Mouse (Mus musculus) testis, adult 2 months (tissue): ENCODE results near the gene Myocd. TPM values are rescaled to one million over a fixed set of nuclear protein-coding genes. Genes with fewer than 3 reads are reported as not detected.

Experiments
- H3K27ac ChIP-seq: fragments of 200-500 bp; 2 replicates; pipeline ENCODE4 v1.5.1; 2012; ENCODE audit warnings: low read depth, low read length; ENCODE audit not compliant: control insufficient read depth, insufficient read depth
- H3K27me3 ChIP-seq: fragments of 200-500 bp; 2 replicates; pipeline ENCODE4 v1.6.1; 2012; ENCODE audit warnings: mild to moderate bottlenecking, low read length, moderate library complexity; ENCODE audit not compliant: control insufficient read depth, insufficient read depth
- H3K36me3 ChIP-seq: fragments of 200-500 bp; 2 replicates; pipeline ENCODE4 v1.6.1; 2012; ENCODE audit warnings: mild to moderate bottlenecking, low read length; ENCODE audit not compliant: control insufficient read depth, insufficient read depth
- H3K4me1 ChIP-seq: fragments of 200-500 bp; 2 replicates; pipeline ENCODE4 v1.6.1; 2012; ENCODE audit warnings: low read length; ENCODE audit not compliant: control insufficient read depth, insufficient read depth
- H3K4me3 ChIP-seq: fragments of 200-500 bp; 2 replicates; pipeline ENCODE4 v1.5.1; 2012; ENCODE audit warnings: low read depth, mild to moderate bottlenecking, low read length, moderate library complexity, mixed read lengths; ENCODE audit not compliant: control insufficient read depth
- CTCF ChIP-seq: fragments of 200-500 bp; IDR thresholded peaks from 2 replicates; pipeline ENCODE4 v1.5.1; 2012; ENCODE audit warnings: low read depth, mild to moderate bottlenecking, inconsistent platforms, low read length, moderate library complexity; ENCODE audit not compliant: control insufficient read depth, insufficient read depth, insufficient replicate concordance
- POLR2A ChIP-seq: fragments of 200-500 bp; IDR thresholded peaks from 2 replicates; pipeline ENCODE4 v1.6.1; 2012; ENCODE audit warnings: low read depth, mild to moderate bottlenecking, inconsistent platforms, low read length, moderate library complexity; ENCODE audit not compliant: control insufficient read depth
- polyA plus RNA-seq: library from polyadenylated mRNA; depleted of rRNA; stranded (reverse); fragments of >200 nt; gene quantifications from 2 replicates; pipeline ENCODE4 v1.2.3, GENCODE M21; 2012

Myocd gene
- polyA plus RNA-seq, 1 experiment, result 0.43 TPM

DNA sequence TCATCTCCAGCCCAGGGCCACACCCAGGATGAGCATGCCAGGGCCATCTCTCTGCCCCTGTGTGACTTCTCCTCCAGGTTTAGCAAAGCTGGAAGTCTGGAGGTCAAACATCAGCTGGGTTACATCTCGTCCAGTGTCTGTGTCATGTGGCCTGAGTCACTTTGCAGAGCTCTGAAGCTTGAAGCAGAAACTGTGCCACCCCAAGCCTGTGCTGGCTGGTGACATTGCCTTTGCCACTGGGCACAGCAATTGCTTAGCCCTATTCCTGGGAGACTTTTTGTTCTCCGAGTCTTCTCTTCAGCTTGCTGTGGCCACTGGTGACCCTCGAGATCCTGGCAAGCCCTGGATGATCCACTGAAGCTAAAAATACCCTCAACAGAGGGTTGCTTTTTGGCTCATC, 26.2 kb downstream of the Myocd start:
- Histone ChIP-seq H3K27ac (no peak overlapping the region), H3K36me3 (no peaks in the 10 kb centered on the region), H3K4me1 (no peaks in the 10 kb centered on the region), H3K4me3 (no peak overlapping the region), H3K27me3 (no peaks in the 10 kb centered on the region)
- TF ChIP-seq POLR2A (no peak), CTCF (no peak)

DNA sequence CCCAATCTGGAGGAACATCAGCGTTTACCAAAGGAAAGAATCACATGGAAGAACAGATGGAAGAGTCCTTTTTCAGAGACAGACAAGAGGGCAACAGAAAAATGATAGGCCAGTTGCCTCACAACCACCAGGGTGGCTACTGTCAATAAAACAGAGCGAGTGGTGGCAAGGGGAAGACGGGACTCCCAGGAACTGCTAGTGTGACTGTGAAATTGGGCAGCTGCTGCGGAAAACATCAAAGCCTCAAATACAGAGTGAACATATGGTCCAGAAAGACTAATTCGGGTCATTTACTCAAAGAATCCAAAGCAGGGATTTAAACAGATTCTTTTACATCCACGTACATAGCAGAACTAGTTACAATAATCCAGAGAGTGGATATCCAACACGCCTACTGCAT, 29.3 kb downstream of the Myocd start:
- Histone ChIP-seq H3K4me3 (no peak overlapping the region), H3K4me1 (no peaks in the 10 kb centered on the region), H3K27ac (no peak overlapping the region), H3K27me3 (no peaks in the 10 kb centered on the region), H3K36me3 (no peaks in the 10 kb centered on the region)
- no peak for TF ChIP-seq CTCF

DNA sequence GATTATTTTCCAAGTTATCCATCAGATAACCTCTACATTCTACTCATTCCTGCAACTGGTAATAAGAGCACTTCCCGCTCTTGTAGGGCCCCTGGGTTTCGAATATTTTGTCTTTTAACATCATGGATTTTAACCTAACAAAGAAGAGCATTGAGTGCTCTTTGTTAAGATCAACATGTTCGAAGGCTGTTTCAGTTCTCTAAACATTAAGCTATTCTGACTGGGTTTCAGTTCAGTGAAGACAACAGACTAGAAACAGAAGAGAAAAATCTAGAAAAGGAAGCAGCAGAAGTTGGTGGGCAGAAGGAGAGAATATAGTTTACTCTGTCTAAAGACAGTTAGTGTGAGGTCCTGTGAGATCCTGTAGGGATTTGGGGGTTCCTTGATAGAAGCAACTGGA, 31.9 kb downstream of the Myocd start:
- H3K27me3 ChIP-seq, result no peaks in the 10 kb centered on the region
- no peaks in the 10 kb centered on the region for H3K4me1 ChIP-seq
- H3K4me3 ChIP-seq, result no peak overlapping the region
- no peak overlapping the region for H3K27ac ChIP-seq
- H3K36me3 ChIP-seq, result no peaks in the 10 kb centered on the region
- TF ChIP-seq CTCF (no peak), POLR2A (no peak)

DNA sequence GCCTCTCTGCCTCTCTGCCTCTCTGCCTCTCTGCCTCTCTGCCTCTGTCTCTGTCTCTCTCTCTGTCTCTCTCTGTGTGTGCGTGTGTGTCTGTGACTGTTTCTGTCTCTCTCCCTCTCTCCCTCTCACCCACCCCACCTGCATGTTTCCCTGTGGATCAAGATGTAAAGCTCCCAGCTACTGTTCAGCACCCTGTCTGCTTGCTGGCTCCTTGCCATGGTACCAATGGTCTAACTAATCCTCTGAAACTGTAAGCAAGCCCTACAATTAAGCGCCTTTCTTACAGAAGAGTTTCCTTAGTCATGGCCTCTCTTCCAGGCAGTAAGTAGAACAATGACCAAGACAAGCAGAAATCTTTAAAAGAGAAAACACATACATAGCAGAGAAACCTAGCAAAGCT, 32.9 kb downstream of the Myocd start:
- H3K27me3 ChIP-seq, result no peaks in the 10 kb centered on the region
- no peak overlapping the region for H3K27ac ChIP-seq
- no peak for TF ChIP-seq POLR2A
- no peak for TF ChIP-seq CTCF
- H3K4me3 ChIP-seq, result no peak overlapping the region
- H3K36me3 ChIP-seq, result no peaks in the 10 kb centered on the region
- no peaks in the 10 kb centered on the region for H3K4me1 ChIP-seq

DNA sequence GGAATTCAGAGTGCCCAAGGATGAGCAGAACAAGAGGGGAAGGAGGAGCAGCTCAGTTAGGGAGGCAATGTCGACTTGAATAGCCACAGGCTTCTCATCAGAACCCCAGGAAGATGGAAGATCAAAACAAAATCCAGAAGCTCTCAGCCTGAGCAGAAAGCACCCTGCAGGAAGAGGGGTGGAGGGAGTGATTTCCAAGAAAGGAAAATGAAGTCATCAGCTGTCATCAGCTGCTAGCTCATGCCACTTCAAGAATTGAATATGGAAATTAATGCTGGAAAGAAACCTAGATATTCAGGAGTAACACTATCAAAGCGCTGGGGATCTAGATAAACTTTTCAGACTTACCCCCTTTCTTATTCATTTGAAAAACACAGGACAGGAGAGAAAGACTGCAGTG, 34.4 kb downstream of the Myocd start:
- no peaks in the 10 kb centered on the region for H3K36me3 ChIP-seq
- H3K27ac ChIP-seq, result no peak overlapping the region
- H3K4me1 ChIP-seq, result no peaks in the 10 kb centered on the region
- no peak for TF ChIP-seq POLR2A
- TF ChIP-seq CTCF, result no peak
- H3K4me3 ChIP-seq, result no peak overlapping the region
- no peaks in the 10 kb centered on the region for H3K27me3 ChIP-seq

DNA sequence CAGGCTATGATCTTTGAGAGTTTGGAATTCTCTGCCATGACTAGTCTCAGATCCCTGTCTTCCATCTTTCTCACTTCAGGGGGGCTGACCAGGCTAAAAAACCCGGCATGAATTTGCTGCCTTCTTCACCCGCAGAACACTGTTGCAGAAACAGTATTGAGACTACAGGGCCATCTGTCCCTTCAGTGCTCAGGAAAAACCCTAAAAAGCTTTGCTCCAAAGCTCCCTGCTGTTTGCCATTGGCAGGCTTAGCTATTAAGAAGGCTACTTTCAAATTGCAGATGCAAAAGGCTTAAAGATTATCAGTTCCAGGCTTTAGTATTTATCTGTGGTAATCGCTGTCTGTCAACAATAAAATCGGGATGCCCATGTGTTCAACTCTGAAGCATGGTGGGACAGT, 38.0 kb downstream of the Myocd start:
- Histone ChIP-seq H3K4me3 (no peak overlapping the region), H3K27me3 (no peaks in the 10 kb centered on the region), H3K4me1 (no peaks in the 10 kb centered on the region), H3K36me3 (no peaks in the 10 kb centered on the region), H3K27ac (no peak overlapping the region)
- TF ChIP-seq CTCF, result no peak
- no peak for TF ChIP-seq POLR2A

DNA sequence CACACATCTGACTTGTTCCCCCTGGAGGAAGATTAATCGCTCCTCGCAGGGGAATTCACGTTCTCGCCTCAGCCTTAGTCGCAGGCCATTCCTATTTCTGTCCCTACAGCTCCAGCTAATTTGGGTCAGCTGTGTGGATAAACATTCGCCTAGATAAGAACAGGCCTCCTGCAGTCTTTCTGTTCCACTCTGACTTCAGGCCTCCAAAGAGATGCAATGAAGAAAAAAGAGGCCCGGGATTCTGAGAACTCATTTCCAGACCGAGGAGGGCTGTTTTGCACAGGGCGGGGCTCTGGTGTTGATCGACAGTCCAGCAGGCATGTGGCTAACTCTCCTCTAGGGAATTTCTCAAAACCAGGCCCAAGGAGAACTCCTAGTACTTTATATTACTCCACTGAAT, 43.0 kb downstream of the Myocd start:
- TF ChIP-seq CTCF (no peak), POLR2A (no peak)
- no peaks in the 10 kb centered on the region for H3K4me1 ChIP-seq
- H3K27me3 ChIP-seq, result no peaks in the 10 kb centered on the region
- H3K27ac ChIP-seq, result no peak overlapping the region
- H3K36me3 ChIP-seq, result no peaks in the 10 kb centered on the region
- H3K4me3 ChIP-seq, result no peak overlapping the region

DNA sequence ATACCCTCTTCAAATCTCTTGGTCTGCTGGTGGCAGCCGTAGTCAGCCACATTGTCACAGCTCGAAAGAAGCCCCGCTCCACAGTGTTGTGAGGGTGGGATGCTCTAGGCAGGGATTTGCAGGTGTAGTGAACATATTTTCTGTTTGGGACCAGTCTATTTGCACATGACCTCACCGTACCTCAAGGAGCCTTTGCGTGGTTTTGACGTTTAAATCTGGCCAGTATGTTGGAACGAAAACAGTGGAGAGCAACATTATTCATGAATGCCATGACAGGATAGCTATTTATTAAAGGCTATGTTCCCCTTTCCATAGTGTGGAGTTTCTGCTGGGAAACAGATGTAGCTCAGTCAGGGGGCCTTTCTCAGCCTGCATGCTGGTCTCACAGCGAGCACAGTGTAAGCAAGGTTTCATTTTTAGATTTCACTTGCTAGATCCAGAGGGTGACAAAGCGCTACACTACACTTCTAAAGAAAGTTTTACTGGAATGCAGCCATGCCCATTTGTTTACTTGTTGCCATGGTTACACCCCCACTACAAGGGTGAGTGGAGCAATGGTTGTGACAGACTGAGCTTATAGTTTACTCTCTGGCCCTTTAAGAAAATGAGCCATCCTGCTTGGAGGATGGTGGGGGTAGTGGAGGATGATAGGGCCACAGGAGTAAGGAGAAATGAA, 54.7 kb downstream of the Myocd start:
- Histone ChIP-seq H3K27me3 (no peaks in the 10 kb centered on the region), H3K4me1 (no peaks in the 10 kb centered on the region), H3K4me3 (no peak overlapping the region), H3K27ac (no peak overlapping the region), H3K36me3 (no peaks in the 10 kb centered on the region)
- no peak for TF ChIP-seq POLR2A
- TF ChIP-seq CTCF, result no peak
